Mouse (Mus musculus) spleen, adult 2 months (tissue): ENCODE data around the gene Ngdn.

ENCODE experiments used
- CTCF ChIP-seq: fragments of 200-500 bp; IDR thresholded peaks from 2 replicates; pipeline ENCODE4 v1.5.1; 2011; ENCODE audit warnings: mild to moderate bottlenecking, inconsistent platforms; ENCODE audit not compliant: insufficient read depth, insufficient read length, insufficient replicate concordance; ENCODE audit errors: extremely low read depth
- POLR2A ChIP-seq: fragments of 200-500 bp; IDR thresholded peaks from 2 replicates; pipeline ENCODE4 v1.6.1; 2011; ENCODE audit warnings: low read depth, low read length, inconsistent platforms

GRCm38 (mm10) chr14:55047971-55048531 is 32.8 kb downstream of the Ngdn start:
- no peak for TF ChIP-seq CTCF
- no peak for TF ChIP-seq POLR2A
